Mouse (Mus musculus): ENCODE results near the gene Dnah2. TPM values are rescaled to one million over a fixed set of nuclear protein-coding genes. Genes with fewer than 3 reads are reported as not detected.

The Dnah2 gene
- polyA plus RNA-seq, 1 experiment from 2014 or later, result 4.4 TPM

GRCm38 (mm10) chr11:69491711-69492110 is 57.2 kb downstream of the Dnah2 start:
- Histone ChIP-seq H3K4me2 (no peak overlapping the region), H3K4me1 (no peaks in the 10 kb centered on the region), H3K36me3 (peaks cover 6% of the 10 kb centered on the region; the same call in 1 of the 2 replicates), H3K4me3 (no peak overlapping the region), H3K9ac (no peak overlapping the region), H3K27ac (no peak overlapping the region), H3K9me3 (no peaks in the 10 kb centered on the region), H3K27me3 (no peaks in the 10 kb centered on the region)
- WGBS, result 85% methylated on average over 7 of the region's 7 CpGs
- no peak for ATAC-seq (ENCODE audit: insufficient number of reproducible peaks, insufficient read depth, low FRiP score, low TSS enrichment, low read depth)

GRCm38 (mm10) chr11:69490898-69491297 is 58.0 kb downstream of the Dnah2 start:
- WGBS, result 83% methylated on average over 2 of the region's 2 CpGs
- no peak overlapping the region for H3K4me2 ChIP-seq
- no peaks in the 10 kb centered on the region for H3K9me3 ChIP-seq
- no peak overlapping the region for H3K9ac ChIP-seq
- ATAC-seq (ENCODE audit: insufficient number of reproducible peaks, insufficient read depth, low FRiP score, low TSS enrichment, low read depth), result no peak
- H3K27me3 ChIP-seq, result no peaks in the 10 kb centered on the region
- H3K4me3 ChIP-seq, result no peak overlapping the region
- no peaks in the 10 kb centered on the region for H3K4me1 ChIP-seq
- no peak overlapping the region for H3K27ac ChIP-seq
- H3K36me3 ChIP-seq, result no peaks in the 10 kb centered on the region; the same call in 1 of the 2 replicates

GRCm38 (mm10) chr11:69487474-69487873 is 61.4 kb downstream of the Dnah2 start:
- Histone ChIP-seq H3K27me3 (no peaks in the 10 kb centered on the region), H3K4me1 (no peaks in the 10 kb centered on the region), H3K9me3 (no peaks in the 10 kb centered on the region), H3K36me3 (no peaks in the 10 kb centered on the region; the same call in 1 of the 2 replicates), H3K9ac (no peak overlapping the region), H3K4me3 (no peak overlapping the region), H3K4me2 (no peak overlapping the region), H3K27ac (no peak overlapping the region)
- 74% methylated on average over 2 of the region's 2 CpGs for WGBS
- ATAC-seq (ENCODE audit: insufficient number of reproducible peaks, insufficient read depth, low FRiP score, low TSS enrichment, low read depth), result no peak

GRCm38 (mm10) chr11:69477645-69478044 is 71.3 kb downstream of the Dnah2 start:
- Histone ChIP-seq H3K4me1 (no peaks in the 10 kb centered on the region), H3K9me3 (no peaks in the 10 kb centered on the region), H3K9ac (no peak overlapping the region), H3K4me2 (no peak overlapping the region), H3K27ac (no peak overlapping the region), H3K4me3 (no peak overlapping the region), H3K36me3 (no peaks in the 10 kb centered on the region), H3K27me3 (no peaks in the 10 kb centered on the region)
- WGBS, result 87% methylated on average over 8 of the region's 8 CpGs
- ATAC-seq (ENCODE audit: insufficient number of reproducible peaks, insufficient read depth, low FRiP score, low TSS enrichment, low read depth), result no peak

GRCm38 (mm10) chr11:69476802-69477201 is 72.1 kb downstream of the Dnah2 start:
- no peak overlapping the region for H3K9ac ChIP-seq
- no peaks in the 10 kb centered on the region for H3K36me3 ChIP-seq
- H3K4me3 ChIP-seq, result no peak overlapping the region
- no peaks in the 10 kb centered on the region for H3K9me3 ChIP-seq
- no peaks in the 10 kb centered on the region for H3K27me3 ChIP-seq
- no peak overlapping the region for H3K27ac ChIP-seq
- no peak for ATAC-seq (ENCODE audit: insufficient number of reproducible peaks, insufficient read depth, low FRiP score, low TSS enrichment, low read depth)
- peaks cover 2% of the 10 kb centered on the region for H3K4me1 ChIP-seq
- WGBS, result 91% methylated on average over 10 of the region's 10 CpGs
- no peak overlapping the region for H3K4me2 ChIP-seq

- H3K4me1 ChIP-seq, result peaks cover 7% of the 10 kb centered on the region
- H3K4me3 ChIP-seq, result no peak overlapping the region
- 38% methylated on average over 5 of the region's 5 CpGs for WGBS
- no peak overlapping the region for H3K9ac ChIP-seq
- no peak for ATAC-seq (ENCODE audit: insufficient number of reproducible peaks, insufficient read depth, low FRiP score, low TSS enrichment, low read depth)
- H3K27me3 ChIP-seq, result no peaks in the 10 kb centered on the region
- H3K36me3 ChIP-seq, result no peaks in the 10 kb centered on the region
- no peak overlapping the region for H3K4me2 ChIP-seq
- no peaks in the 10 kb centered on the region for H3K9me3 ChIP-seq
- no peak overlapping the region for H3K27ac ChIP-seq
These were observed 74.2 kb downstream of the Dnah2 start for GRCm38 (mm10) chr11:69474737-69475136.

GRCm38 (mm10) chr11:69472687-69473086 is 76.2 kb downstream of the Dnah2 start:
- Histone ChIP-seq H3K27me3 (no peaks in the 10 kb centered on the region), H3K9ac (no peak overlapping the region), H3K4me1 (peaks cover 7% of the 10 kb centered on the region), H3K4me2 (no peak overlapping the region), H3K36me3 (no peaks in the 10 kb centered on the region), H3K9me3 (no peaks in the 10 kb centered on the region), H3K27ac (no peak overlapping the region), H3K4me3 (no peak overlapping the region)
- no peak for ATAC-seq (ENCODE audit: insufficient number of reproducible peaks, insufficient read depth, low FRiP score, low TSS enrichment, low read depth)
- 76% methylated on average over 5 of the region's 5 CpGs for WGBS

- no peak for ATAC-seq (ENCODE audit: insufficient number of reproducible peaks, insufficient read depth, low FRiP score, low TSS enrichment, low read depth)
- Histone ChIP-seq H3K9ac (no peak overlapping the region; the same call in 1 of the 2 replicates), H3K4me2 (0 out of 2 replicates have a peak overlapping the region, but pooled peaks have one; percentile 14), H3K27ac (no peak overlapping the region), H3K9me3 (no peaks in the 10 kb centered on the region), H3K4me3 (no peak overlapping the region), H3K27me3 (no peaks in the 10 kb centered on the region), H3K4me1 (peaks cover 7% of the 10 kb centered on the region), H3K36me3 (no peaks in the 10 kb centered on the region)
- WGBS, result 6% methylated on average over 8 of the region's 8 CpGs
These were observed 77.4 kb downstream of the Dnah2 start for GRCm38 (mm10) chr11:69471491-69471890.

GRCm38 (mm10) chr11:69469301-69469700 is 79.6 kb downstream of the Dnah2 start:
- Histone ChIP-seq H3K4me2 (no peak overlapping the region), H3K36me3 (no peaks in the 10 kb centered on the region), H3K27me3 (no peaks in the 10 kb centered on the region), H3K27ac (no peak overlapping the region), H3K9ac (no peak overlapping the region), H3K4me3 (no peak overlapping the region), H3K9me3 (no peaks in the 10 kb centered on the region), H3K4me1 (peaks cover 7% of the 10 kb centered on the region)
- no peak for ATAC-seq (ENCODE audit: insufficient number of reproducible peaks, insufficient read depth, low FRiP score, low TSS enrichment, low read depth)
- 63% methylated on average over 9 of the region's 9 CpGs for WGBS

- no peak for ATAC-seq (ENCODE audit: insufficient number of reproducible peaks, insufficient read depth, low FRiP score, low TSS enrichment, low read depth)
- 94% methylated on average over 7 of the region's 7 CpGs for WGBS
- Histone ChIP-seq H3K9ac (no peak overlapping the region), H3K36me3 (no peaks in the 10 kb centered on the region), H3K27me3 (no peaks in the 10 kb centered on the region), H3K27ac (no peak overlapping the region), H3K4me3 (no peak overlapping the region), H3K9me3 (no peaks in the 10 kb centered on the region), H3K4me1 (peaks cover 7% of the 10 kb centered on the region; the same call in 1 of the 2 replicates), H3K4me2 (no peak overlapping the region)
These were observed 84.9 kb downstream of the Dnah2 start for GRCm38 (mm10) chr11:69463996-69464395.

- Histone ChIP-seq H3K9ac (no peak overlapping the region), H3K4me2 (no peak overlapping the region), H3K27ac (no peak overlapping the region), H3K27me3 (no peaks in the 10 kb centered on the region), H3K4me3 (no peak overlapping the region), H3K4me1 (peaks cover 18% of the 10 kb centered on the region), H3K9me3 (no peaks in the 10 kb centered on the region), H3K36me3 (no peaks in the 10 kb centered on the region)
- no peak for ATAC-seq (ENCODE audit: insufficient number of reproducible peaks, insufficient read depth, low FRiP score, low TSS enrichment, low read depth)
- 70% methylated on average over 5 of the region's 5 CpGs for WGBS
These were observed 87.3 kb downstream of the Dnah2 start for GRCm38 (mm10) chr11:69461568-69461967.

GRCm38 (mm10) chr11:69459883-69460282 is 89.0 kb downstream of the Dnah2 start:
- 67% methylated on average over 4 of the region's 4 CpGs for WGBS
- no peak overlapping the region for H3K27ac ChIP-seq
- no peaks in the 10 kb centered on the region for H3K9me3 ChIP-seq

More at GRCm38 (mm10) chr11:69459883-69460282, 89.0 kb downstream of the Dnah2 start:
- no peak for ATAC-seq (ENCODE audit: insufficient number of reproducible peaks, insufficient read depth, low FRiP score, low TSS enrichment, low read depth)
- no peak overlapping the region for H3K4me2 ChIP-seq
- H3K9ac ChIP-seq, result no peak overlapping the region
- no peak overlapping the region for H3K4me3 ChIP-seq
- H3K4me1 ChIP-seq, result peaks cover 20% of the 10 kb centered on the region
- H3K27me3 ChIP-seq, result no peaks in the 10 kb centered on the region
- no peaks in the 10 kb centered on the region for H3K36me3 ChIP-seq
